Mouse (Mus musculus) forebrain, embryonic 16.5 days (tissue): ENCODE data around the gene Miga1. TPM values are rescaled to one million over a fixed set of nuclear protein-coding genes. Genes with fewer than 3 reads are reported as not detected.

Experiments
- ATAC-seq: fragments of 200-750 bp; cut with Nextera tagmentation; 2 replicates; pipeline ENCODE4 v1.8.0; 2017; ENCODE audit warnings: mild to moderate bottlenecking, moderate library complexity
- H3K27ac ChIP-seq: fragments of 300-500 bp; sonication (generic); 2 replicates; pipeline ENCODE4 v1.5.1; 2014; ENCODE audit warnings: low read length, control low read depth
- H3K27me3 ChIP-seq: fragments of 300-500 bp; sonication (generic); replicated peaks from 2 replicates; pipeline ENCODE4 v1.6.1; 2014; ENCODE audit warnings: low read length; ENCODE audit not compliant: control insufficient read depth, insufficient read depth
- H3K36me3 ChIP-seq: fragments of 300-500 bp; sonication (generic); 2 replicates; pipeline ENCODE4 v1.6.1; 2014; ENCODE audit not compliant: control insufficient read depth, insufficient read depth
- H3K4me1 ChIP-seq: fragments of 300-500 bp; sonication (generic); replicated peaks from 2 replicates; pipeline ENCODE4 v1.6.1; 2014; ENCODE audit warnings: low read length; ENCODE audit not compliant: control insufficient read depth, insufficient read depth
- H3K4me2 ChIP-seq: fragments of 300-500 bp; sonication (generic); 2 replicates; pipeline ENCODE4 v1.6.1; 2014; ENCODE audit warnings: mild to moderate bottlenecking, low read length, control low read depth
- H3K4me3 ChIP-seq: fragments of 300-500 bp; sonication (generic); replicated peaks from 2 replicates; pipeline ENCODE4 v1.5.1; 2014; ENCODE audit warnings: mild to moderate bottlenecking, low read length, control low read depth
- H3K9ac ChIP-seq: fragments of 300-500 bp; sonication (generic); replicated peaks from 2 replicates; pipeline ENCODE4 v1.6.1; 2014; ENCODE audit warnings: low read depth, low read length, control low read depth
- H3K9me3 ChIP-seq: fragments of 300-500 bp; sonication (generic); 2 replicates; pipeline ENCODE4 v1.6.1; 2016; ENCODE audit warnings: low read length; ENCODE audit not compliant: control insufficient read depth
- WGBS: fragments of 180-500 bp; shearing (Covaris S2); extraction: QIAGEN DNeasy Blood & Tissue Kit; methylation state at CpG from one replicate; pipeline ENCODE4 v1.1.7; 2014; 5-methylcytosine and 5-hydroxymethylcytosine counted together
- polyA plus RNA-seq: library from polyadenylated mRNA; unstranded; fragments of >200 nt; fragmentation: Nextera tagmentation; extraction: Ambion mirVana; gene quantifications from 2 replicates; pipeline ENCODE4 v1.2.1, GENCODE M21; 2015

Miga1 gene
- polyA plus RNA-seq, 1 experiment from 2014 or later = 22.6 TPM

DNA sequence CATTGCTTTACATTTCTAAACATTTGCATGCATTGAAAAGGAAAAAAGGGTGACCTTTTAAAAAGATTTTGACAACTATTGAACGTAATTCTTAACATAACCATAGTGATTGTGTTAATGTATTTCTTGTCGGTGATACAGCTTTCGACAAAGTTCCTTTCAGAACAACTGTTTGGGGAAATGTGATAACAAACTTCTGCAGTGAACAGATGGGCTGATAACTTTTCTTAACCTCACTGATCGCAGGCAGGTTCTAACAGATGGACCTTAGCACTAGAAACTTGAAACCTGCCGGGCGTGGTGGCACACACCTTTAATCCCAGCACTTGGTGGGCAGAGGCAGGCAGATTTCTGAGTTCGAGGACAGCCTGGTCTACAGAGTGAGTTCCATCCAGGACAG is 111.4 kb downstream of the Miga1 start:
- ATAC-seq = no peak
- Histone ChIP-seq H3K36me3 (peaks cover 43% of the 10 kb centered on the region), H3K4me1 (no peaks in the 10 kb centered on the region), H3K27ac (no peak overlapping the region), H3K9ac (no peak overlapping the region), H3K4me3 (no peak overlapping the region), H3K9me3 (no peaks in the 10 kb centered on the region), H3K4me2 (no peak overlapping the region), H3K27me3 (no peaks in the 10 kb centered on the region)
- 97% methylated on average over 7 of the region's 7 CpGs for WGBS

DNA sequence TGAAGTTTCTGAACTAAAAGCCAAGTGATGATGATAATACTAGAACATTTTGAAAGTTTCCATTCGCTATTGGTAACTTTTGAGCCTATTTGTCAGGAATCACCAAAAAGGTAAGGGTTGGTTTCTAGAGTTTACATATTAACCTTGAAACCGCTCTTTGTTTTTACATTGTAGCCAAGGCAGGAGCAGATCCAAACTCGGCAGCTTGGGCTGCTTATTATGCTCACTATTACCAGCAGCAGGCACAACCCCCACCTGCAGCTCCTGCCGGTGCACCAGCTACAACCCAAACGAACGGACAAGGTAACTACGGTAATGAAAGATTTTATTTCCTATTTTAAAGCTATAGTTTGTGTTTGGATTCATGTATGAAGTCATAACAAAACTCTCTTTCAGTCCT is 114.3 kb downstream of the Miga1 start:
- no peak overlapping the region for H3K4me3 ChIP-seq
- 92% methylated on average over 7 of the region's 7 CpGs for WGBS
- ATAC-seq = no peak

DNA sequence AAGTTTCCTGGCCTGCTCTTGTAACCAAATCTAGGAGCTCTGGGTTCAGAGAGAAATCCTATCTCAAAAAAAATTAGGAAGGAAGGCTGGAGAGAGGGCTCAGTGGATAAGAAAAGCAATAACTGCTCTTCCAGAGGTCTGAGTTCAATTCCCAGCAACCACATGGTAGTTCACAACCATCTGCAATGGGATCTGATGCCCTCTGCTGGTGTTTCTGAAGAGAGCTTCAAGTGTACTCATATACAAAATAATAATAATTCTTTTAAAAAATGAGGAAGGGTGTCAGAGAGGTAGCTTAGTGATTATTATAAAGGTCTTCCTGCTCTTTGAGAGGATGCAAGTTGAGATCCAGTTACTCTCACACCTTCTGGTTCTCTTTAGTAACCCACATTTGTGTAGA is 115.3 kb downstream of the Miga1 start:
- Histone ChIP-seq H3K27ac (no peak overlapping the region), H3K9ac (no peak overlapping the region), H3K27me3 (no peaks in the 10 kb centered on the region), H3K4me3 (no peak overlapping the region), H3K4me2 (no peak overlapping the region), H3K4me1 (no peaks in the 10 kb centered on the region), H3K36me3 (peaks cover 65% of the 10 kb centered on the region), H3K9me3 (no peaks in the 10 kb centered on the region)
- ATAC-seq = no peak

More for the DNA sequence above, 114.3 kb downstream of the Miga1 start:
- Histone ChIP-seq H3K4me2 (no peak overlapping the region), H3K27me3 (no peaks in the 10 kb centered on the region), H3K27ac (no peak overlapping the region), H3K9ac (no peak overlapping the region), H3K9me3 (no peaks in the 10 kb centered on the region), H3K4me1 (no peaks in the 10 kb centered on the region), H3K36me3 (peaks cover 58% of the 10 kb centered on the region)

Other genes with a start within 250 kb of the Miga1 start
- 4.0 and 4.1 TPM in 2 replicates for gene Gipc2, start 174.2 kb downstream of the Miga1 start, polyA plus RNA-seq
- gene Dnajb4, start 130.1 kb downstream of the Miga1 start, polyA plus RNA-seq = 36.3 and 39.8 TPM in 2 replicates
- gene Fubp1, start 130.0 kb downstream of the Miga1 start, polyA plus RNA-seq = 297 and 302 TPM in 2 replicates
- gene Nexn, start 74.1 kb downstream of the Miga1 start, polyA plus RNA-seq = 2.2 and 5.1 TPM in 2 replicates
- gene Usp33, start 6.1 kb upstream of the Miga1 start, polyA plus RNA-seq = 107 and 109 TPM in 2 replicates
- 32.8 and 40.6 TPM in 2 replicates for gene Zzz3, start 55.1 kb upstream of the Miga1 start, polyA plus RNA-seq